Mouse (Mus musculus) heart, embryonic 10.5 days (tissue): ENCODE data around the gene Gm14435. TPM values are rescaled to one million over a fixed set of nuclear protein-coding genes. Genes with fewer than 3 reads are reported as not detected.
"Not testable (repeated sequence)": the region's sequence is repeated elsewhere in the genome, so short reads cannot be mapped to it uniquely, and the experiment has no call there.

ENCODE experiments used
- DNase-seq: peaks from one replicate; pipeline ENCODE4 v3.0.0-alpha.2; 2017; ENCODE audit warnings: low spot score
- H3K27ac ChIP-seq: fragments of 300-500 bp; sonication (generic); 2 replicates; pipeline ENCODE4 v1.5.1; 2016; ENCODE audit warnings: mild to moderate bottlenecking
- H3K27me3 ChIP-seq: fragments of 300-500 bp; sonication (generic); 2 replicates; pipeline ENCODE4 v1.6.1; 2016; ENCODE audit warnings: mild to moderate bottlenecking; ENCODE audit not compliant: poor library complexity, insufficient read depth, severe bottlenecking
- H3K36me3 ChIP-seq: fragments of 300-500 bp; sonication (generic); 2 replicates; pipeline ENCODE4 v1.6.1; 2016; ENCODE audit warnings: mild to moderate bottlenecking, moderate library complexity
- H3K4me1 ChIP-seq: fragments of 300-500 bp; sonication (generic); 2 replicates; pipeline ENCODE4 v1.6.1; 2016; ENCODE audit warnings: mild to moderate bottlenecking
- H3K4me3 ChIP-seq: fragments of 300-500 bp; sonication (generic); 2 replicates; pipeline ENCODE4 v1.5.1; 2016; ENCODE audit warnings: mild to moderate bottlenecking, moderate library complexity
- H3K9me3 ChIP-seq: fragments of 300-500 bp; sonication (generic); 2 replicates; pipeline ENCODE4 v1.6.1; 2016; ENCODE audit warnings: mild to moderate bottlenecking, moderate library complexity
- WGBS: fragments of 180-500 bp; shearing (Covaris S2); methylation state at CpG from one replicate; pipeline ENCODE4 v1.1.7; 2016; 5-methylcytosine and 5-hydroxymethylcytosine counted together
- polyA plus RNA-seq: library from polyadenylated mRNA; unstranded; fragments of >200 nt; fragmentation: Nextera tagmentation; extraction: Ambion mirVana; gene quantifications from 2 replicates; pipeline ENCODE4 v1.2.1, GENCODE M21; 2016

Gene Gm14435
- polyA plus RNA-seq = 15.3 and 16.7 TPM in 2 replicates

- not testable (repeated sequence) for H3K9me3 ChIP-seq, H3K4me1 ChIP-seq, H3K4me3 ChIP-seq, H3K36me3 ChIP-seq, DNase-seq, H3K27ac ChIP-seq, H3K27me3 ChIP-seq
- no CpG with 5 or more reads among the region's 6 CpGs for WGBS
These were observed at the start of gene Gm14435 for GRCm38 (mm10) chr2:176423294-176423693. Gene Gm14435 (plus strand): TSS chr2:176423594.

Other genes with a start within 250 kb of the Gm14435 start
- 10.8 and 13.2 TPM in 2 replicates for gene 2210418O10Rik, start 197.0 kb upstream of the Gm14435 start, polyA plus RNA-seq
- not detected in 2 replicates for gene Gm11009, start 104.1 kb upstream of the Gm14435 start, polyA plus RNA-seq
- gene Gm14434, start 63.2 kb downstream of the Gm14435 start, polyA plus RNA-seq = 1.9 TPM in 1 of 2 replicates, not detected in the other
- not detected in 2 replicates for gene Zfp967, start 97.5 kb downstream of the Gm14435 start, polyA plus RNA-seq
- 8.9 and 11.1 TPM in 2 replicates for gene Gm14308, start 212.8 kb downstream of the Gm14435 start, polyA plus RNA-seq
- 11.5 and 11.7 TPM in 2 replicates for gene Zfp973, start 246.9 kb downstream of the Gm14435 start, polyA plus RNA-seq